Mouse (Mus musculus) kidney, postnatal 0 days (tissue): ENCODE data around the gene Pcdh7. TPM values are rescaled to one million over a fixed set of nuclear protein-coding genes. Genes with fewer than 3 reads are reported as not detected.

Experiments
- ATAC-seq: fragments of 200-750 bp; cut with Nextera tagmentation; replicated peaks from 2 replicates; pipeline ENCODE4 v1.8.0; 2017; ENCODE audit warnings: low read depth, moderate number of reproducible peaks, moderate TSS enrichment, moderate library complexity; ENCODE audit not compliant: low FRiP score
- DNase-seq: peaks from one replicate; pipeline ENCODE4 v3.0.0-alpha.2; 2016; ENCODE audit warnings: low spot score
- H3K27ac ChIP-seq: fragments of 300-500 bp; sonication (generic); 2 replicates; pipeline ENCODE4 v1.5.1; 2014; ENCODE audit warnings: mild to moderate bottlenecking
- H3K27me3 ChIP-seq: fragments of 300-500 bp; sonication (generic); 2 replicates; pipeline ENCODE4 v1.6.1; 2014; ENCODE audit warnings: low read length, mixed read lengths; ENCODE audit not compliant: insufficient read depth
- H3K36me3 ChIP-seq: fragments of 300-500 bp; sonication (generic); 2 replicates; pipeline ENCODE4 v1.6.1; 2014; ENCODE audit warnings: low read length, mixed read lengths; ENCODE audit not compliant: insufficient read depth
- H3K4me1 ChIP-seq: fragments of 300-500 bp; sonication (generic); replicated peaks from 2 replicates; pipeline ENCODE4 v1.6.1; 2014; ENCODE audit warnings: antibody characterized with exemption, low read length, mixed read lengths; ENCODE audit not compliant: insufficient read depth
- H3K4me2 ChIP-seq: fragments of 300-500 bp; sonication (generic); 2 replicates; pipeline ENCODE4 v1.6.1; 2014; ENCODE audit warnings: mild to moderate bottlenecking, low read length, moderate library complexity, mixed read lengths
- H3K4me3 ChIP-seq: fragments of 300-500 bp; sonication (generic); replicated peaks from 2 replicates; pipeline ENCODE4 v1.5.1; 2014; ENCODE audit warnings: low read depth, low read length
- H3K9ac ChIP-seq: fragments of 300-500 bp; sonication (generic); 2 replicates; pipeline ENCODE4 v1.6.1; 2014; ENCODE audit warnings: low read depth, low read length
- H3K9me3 ChIP-seq: fragments of 300-500 bp; sonication (generic); replicated peaks from 2 replicates; pipeline ENCODE4 v1.6.1; 2016; ENCODE audit warnings: low read length, inconsistent platforms, mixed read lengths
- CTCF ChIP-seq: IDR thresholded peaks from 2 replicates; pipeline ENCODE4 v1.5.1; 2016; ENCODE audit warnings: antibody characterized with exemption, low read depth, mild to moderate bottlenecking, moderate library complexity
- WGBS: fragments of 180-500 bp; shearing (Covaris S2); extraction: QIAGEN DNeasy Blood & Tissue Kit; methylation state at CpG from one replicate; pipeline ENCODE4 v1.1.7; 2014; 5-methylcytosine and 5-hydroxymethylcytosine counted together
- polyA plus RNA-seq: library from polyadenylated mRNA; unstranded; fragments of >200 nt; fragmentation: Nextera tagmentation; extraction: Ambion mirVana; gene quantifications from 2 replicates; pipeline ENCODE4 v1.2.1, GENCODE M21; 2015

The Pcdh7 gene
- polyA plus RNA-seq, 1 experiment from 2014 or later: 3.6 TPM

DNA sequence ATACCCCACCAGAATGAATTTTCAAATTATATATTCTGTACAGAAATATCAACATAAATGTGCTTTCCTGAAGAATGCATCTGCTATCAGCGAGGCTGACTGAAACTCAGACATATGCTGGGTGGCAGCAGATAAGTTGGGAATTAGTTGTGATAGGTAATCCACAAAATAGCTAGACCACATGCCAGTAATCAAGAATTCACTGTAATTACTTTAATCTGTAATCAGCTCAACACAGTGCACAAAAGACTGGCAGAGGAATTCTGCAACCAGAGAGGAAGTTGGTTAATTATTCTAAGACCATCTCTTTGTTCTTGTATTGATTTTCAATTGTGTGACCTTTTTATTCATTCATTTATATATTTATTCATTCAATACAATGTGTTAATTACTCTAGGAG lies 148.3 kb downstream of the Pcdh7 start:
- H3K36me3 ChIP-seq: no peaks in the 10 kb centered on the region
- DNase-seq (no peak), ATAC-seq (no peak)
- no peaks in the 10 kb centered on the region for H3K4me1 ChIP-seq
- no peak overlapping the region for H3K4me2 ChIP-seq
- no peak overlapping the region for H3K27ac ChIP-seq
- 79% methylated on average over 1 of the region's 1 CpGs for WGBS
- H3K9ac ChIP-seq: no peak overlapping the region
- H3K4me3 ChIP-seq: no peak overlapping the region
- TF ChIP-seq CTCF: no peak
- H3K9me3 ChIP-seq: no peaks in the 10 kb centered on the region
- no peaks in the 10 kb centered on the region for H3K27me3 ChIP-seq

DNA sequence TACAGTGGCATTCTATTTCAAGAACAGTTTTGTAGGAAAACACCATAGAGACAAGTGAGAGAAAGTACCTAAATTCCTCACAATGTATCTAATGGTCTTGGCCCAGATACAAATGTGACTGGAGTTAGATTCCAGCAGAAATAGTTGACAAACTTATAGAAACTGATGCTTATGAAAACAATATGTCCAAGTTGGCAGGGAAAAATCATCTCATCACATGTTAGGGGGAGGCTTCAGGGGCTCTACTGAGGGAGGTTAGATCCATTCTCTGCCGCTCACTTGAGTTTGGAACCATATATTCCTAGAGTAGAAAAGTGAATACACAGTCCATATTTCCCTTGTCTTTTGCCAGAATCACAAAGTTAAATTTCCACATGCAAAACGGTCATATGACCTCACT lies 150.1 kb downstream of the Pcdh7 start:
- Histone ChIP-seq H3K4me3 (no peak overlapping the region), H3K9ac (no peak overlapping the region), H3K4me1 (no peaks in the 10 kb centered on the region), H3K9me3 (no peaks in the 10 kb centered on the region), H3K27ac (no peak overlapping the region), H3K27me3 (no peaks in the 10 kb centered on the region), H3K4me2 (no peak overlapping the region), H3K36me3 (no peaks in the 10 kb centered on the region)
- DNase-seq (no peak), ATAC-seq (no peak)
- WGBS: 79% methylated on average over 2 of the region's 2 CpGs
- TF ChIP-seq CTCF: no peak

DNA sequence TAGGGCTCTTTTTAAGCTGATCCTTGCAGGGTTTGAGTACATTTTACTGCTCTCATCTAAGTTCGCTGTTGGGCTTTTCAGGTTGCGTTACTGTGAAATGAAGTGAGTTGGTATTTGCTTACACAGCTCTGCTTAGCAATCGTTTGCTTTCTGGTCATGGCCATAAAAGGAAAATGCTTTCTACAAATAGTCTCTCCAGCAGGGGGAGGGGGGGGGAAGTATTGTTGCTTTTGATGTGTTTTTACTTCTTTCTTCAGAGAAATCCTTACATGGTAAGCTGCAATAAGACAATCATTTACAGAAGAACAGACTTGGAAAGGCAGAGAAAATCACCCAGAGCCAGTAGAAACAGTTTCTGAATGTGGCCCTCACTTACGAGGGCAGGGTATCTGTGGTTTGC lies 150.9 kb downstream of the Pcdh7 start:
- DNase-seq: peak; percentile 47
- peak; percentile 55 for TF ChIP-seq CTCF
- no peak overlapping the region for H3K9ac ChIP-seq
- no peaks in the 10 kb centered on the region for H3K36me3 ChIP-seq
- no peaks in the 10 kb centered on the region for H3K27me3 ChIP-seq
- ATAC-seq: 0 out of 2 replicates have a peak, but pooled peaks have one; percentile 29
- no peak overlapping the region for H3K27ac ChIP-seq
- no peaks in the 10 kb centered on the region for H3K4me1 ChIP-seq
- H3K4me2 ChIP-seq: peak overlapping the region; percentile 4; the same call in 1 of the 2 replicates
- no peaks in the 10 kb centered on the region for H3K9me3 ChIP-seq
- no peak overlapping the region for H3K4me3 ChIP-seq
- 19% methylated on average over 4 of the region's 4 CpGs for WGBS

DNA sequence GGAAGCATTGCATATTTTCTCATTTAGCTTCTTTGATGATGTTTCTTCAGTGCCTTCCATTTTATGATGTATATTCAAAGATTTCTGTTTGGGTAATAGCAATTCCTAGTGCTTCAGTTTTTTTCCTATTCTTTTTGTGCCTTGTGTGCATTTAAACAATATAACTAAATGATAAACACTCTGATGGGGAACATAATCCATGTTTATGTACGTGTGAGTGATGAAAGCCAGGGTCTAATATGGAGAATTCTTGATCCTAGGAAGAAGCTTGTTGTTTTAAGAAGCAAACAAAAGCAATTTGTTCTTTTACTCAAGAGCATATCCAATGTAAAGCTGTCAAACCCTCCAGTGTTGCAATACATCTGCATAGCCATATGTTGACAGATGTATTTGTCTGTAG lies 153.0 kb downstream of the Pcdh7 start:
- WGBS: 56% methylated on average over 1 of the region's 1 CpGs
- ATAC-seq: no peak
- Histone ChIP-seq H3K9ac (no peak overlapping the region), H3K27me3 (no peaks in the 10 kb centered on the region), H3K27ac (no peak overlapping the region), H3K4me2 (no peak overlapping the region), H3K36me3 (no peaks in the 10 kb centered on the region), H3K9me3 (no peaks in the 10 kb centered on the region), H3K4me3 (no peak overlapping the region), H3K4me1 (no peaks in the 10 kb centered on the region)
- DNase-seq: no peak
- no peak for TF ChIP-seq CTCF

DNA sequence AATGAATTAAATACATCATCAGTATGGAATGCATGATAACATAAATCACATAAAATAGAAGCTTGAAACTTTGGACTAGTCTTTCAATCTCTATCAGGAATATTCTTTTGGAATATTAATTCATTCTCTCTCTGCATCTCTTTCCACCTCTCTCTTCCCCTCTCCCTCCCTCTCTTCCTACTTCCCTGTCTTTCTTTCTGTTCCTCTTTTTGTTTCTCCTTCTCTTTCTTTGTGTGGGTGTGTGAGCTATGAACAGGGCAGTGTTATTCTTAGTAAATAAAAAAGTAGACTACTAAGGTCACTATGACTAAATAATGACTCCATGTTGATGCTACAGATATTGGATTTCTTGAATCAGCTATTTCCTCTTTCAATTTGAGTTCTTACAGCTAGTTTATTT lies 167.2 kb downstream of the Pcdh7 start:
- no peak overlapping the region for H3K4me3 ChIP-seq
- no peak overlapping the region for H3K9ac ChIP-seq
- DNase-seq (no peak), ATAC-seq (no peak)
- no peaks in the 10 kb centered on the region for H3K27me3 ChIP-seq
- H3K4me2 ChIP-seq: no peak overlapping the region
- TF ChIP-seq CTCF: no peak
- H3K36me3 ChIP-seq: no peaks in the 10 kb centered on the region
- H3K9me3 ChIP-seq: no peaks in the 10 kb centered on the region
- no peak overlapping the region for H3K27ac ChIP-seq
- no peaks in the 10 kb centered on the region for H3K4me1 ChIP-seq

GRCm38 (mm10) chr5:57899018-57899614 lies 181.3 kb downstream of the Pcdh7 start:
- no peak for TF ChIP-seq CTCF
- no peaks in the 10 kb centered on the region for H3K4me1 ChIP-seq
- 69% methylated on average over 7 of the region's 7 CpGs for WGBS
- H3K27me3 ChIP-seq: no peaks in the 10 kb centered on the region
- no peak for DNase-seq
- no peak overlapping the region for H3K27ac ChIP-seq
- H3K9me3 ChIP-seq: no peaks in the 10 kb centered on the region
- H3K9ac ChIP-seq: no peak overlapping the region
- no peak for ATAC-seq
- no peak overlapping the region for H3K4me3 ChIP-seq
- H3K4me2 ChIP-seq: no peak overlapping the region
- no peaks in the 10 kb centered on the region for H3K36me3 ChIP-seq

- TF ChIP-seq CTCF: no peak
- no peaks in the 10 kb centered on the region for H3K9me3 ChIP-seq
- no peak overlapping the region for H3K4me2 ChIP-seq
- no peak for DNase-seq
- H3K27me3 ChIP-seq: no peaks in the 10 kb centered on the region
- H3K36me3 ChIP-seq: no peaks in the 10 kb centered on the region
- H3K27ac ChIP-seq: no peak overlapping the region
- no peak overlapping the region for H3K4me3 ChIP-seq
- H3K9ac ChIP-seq: no peak overlapping the region
- ATAC-seq: no peak
- WGBS: 71% methylated on average over 4 of the region's 4 CpGs
- H3K4me1 ChIP-seq: no peaks in the 10 kb centered on the region
Observed at GRCm38 (mm10) chr5:57907218-57907617, 189.5 kb downstream of the Pcdh7 start.
